Mouse (Mus musculus): Measurements from ENCODE around the gene Ppp4r2. TPM values are rescaled to one million over a fixed set of nuclear protein-coding genes. Genes with fewer than 3 reads are reported as not detected.

The Ppp4r2 gene
- total and polyA plus RNA-seq, 3 experiments = 80.1 to 111 (median 94.4) TPM

GRCm38 (mm10) chr6:100799290-100799689, 34.1 kb upstream of the Ppp4r2 start:
- TF ChIP-seq POLR2AphosphoS5 (IDR thresholded peaks at IDR 0.05; ENCODE audit: insufficient replicate concordance, low read depth, low read length) = no peak
- TF ChIP-seq TAL1 (conservative IDR thresholded peaks at IDR 0.05; ENCODE audit: low read depth, low read length) = no peak
- no peak for TF ChIP-seq GATA1 (IDR thresholded peaks at IDR 0.05; ENCODE audit: borderline replicate concordance, low read length)
- TF ChIP-seq CTCF (IDR thresholded peaks at IDR 0.05; ENCODE audit: low read depth, low read length) = no peak
- TF ChIP-seq GATA2 (IDR thresholded peaks at IDR 0.05; ENCODE audit: borderline replicate concordance, low read depth, low read length) = no peak
- no peak for ATAC-seq (ENCODE audit: extremely low read depth, insufficient number of reproducible peaks, low FRiP score, poor library complexity, severe bottlenecking)
- DNase-seq (ENCODE audit: low spot score) = no peak

GRCm38 (mm10) chr6:100799766-100800165, 33.7 kb upstream of the Ppp4r2 start:
- Histone ChIP-seq H3K4me3 (ENCODE audit: low read depth, low read length) (no peak overlapping the region), H3K4me1 (ENCODE audit: insufficient read depth, low read depth, low read length) (no peaks in the 10 kb centered on the region), H3K36me3 (replicated peaks) (no peaks in the 10 kb centered on the region), H3K9me3 (replicated peaks) (no peaks in the 10 kb centered on the region), H3K27me3 (ENCODE audit: insufficient read depth, low read length) (no peaks in the 10 kb centered on the region)
- TF ChIP-seq GATA2 (IDR thresholded peaks at IDR 0.05; ENCODE audit: borderline replicate concordance, low read depth, low read length) (no peak), GATA1 (IDR thresholded peaks at IDR 0.05; ENCODE audit: borderline replicate concordance, low read length) (no peak), TAL1 (conservative IDR thresholded peaks at IDR 0.05; ENCODE audit: low read depth, low read length) (no peak), CTCF (IDR thresholded peaks at IDR 0.05; ENCODE audit: low read depth, low read length) (no peak), POLR2AphosphoS5 (IDR thresholded peaks at IDR 0.05; ENCODE audit: insufficient replicate concordance, low read depth, low read length) (no peak)
- no peak for DNase-seq (ENCODE audit: low spot score)
- ATAC-seq (ENCODE audit: extremely low read depth, insufficient number of reproducible peaks, low FRiP score, poor library complexity, severe bottlenecking) = no peak

More at GRCm38 (mm10) chr6:100799290-100799689, 34.1 kb upstream of the Ppp4r2 start:
- no peaks in the 10 kb centered on the region for H3K4me1 ChIP-seq (ENCODE audit: insufficient read depth, low read depth, low read length)
- H3K4me3 ChIP-seq (ENCODE audit: low read depth, low read length) = no peak overlapping the region
- no peaks in the 10 kb centered on the region for H3K36me3 ChIP-seq (replicated peaks)
- H3K27me3 ChIP-seq (ENCODE audit: insufficient read depth, low read length) = no peaks in the 10 kb centered on the region
- no peaks in the 10 kb centered on the region for H3K9me3 ChIP-seq (replicated peaks)

- Histone ChIP-seq H3K4me3 (ENCODE audit: low read depth, low read length) (no peak overlapping the region), H3K36me3 (replicated peaks) (no peaks in the 10 kb centered on the region), H3K4me1 (ENCODE audit: insufficient read depth, low read depth, low read length) (no peaks in the 10 kb centered on the region), H3K27me3 (ENCODE audit: insufficient read depth, low read length) (no peaks in the 10 kb centered on the region), H3K9me3 (replicated peaks) (no peaks in the 10 kb centered on the region)
- TF ChIP-seq CTCF (IDR thresholded peaks at IDR 0.05; ENCODE audit: low read depth, low read length) (no peak), TAL1 (conservative IDR thresholded peaks at IDR 0.05; ENCODE audit: low read depth, low read length) (no peak), GATA1 (IDR thresholded peaks at IDR 0.05; ENCODE audit: borderline replicate concordance, low read length) (no peak), POLR2AphosphoS5 (IDR thresholded peaks at IDR 0.05; ENCODE audit: insufficient replicate concordance, low read depth, low read length) (no peak)
- DNase-seq (ENCODE audit: low spot score) (no peak), ATAC-seq (ENCODE audit: extremely low read depth, insufficient number of reproducible peaks, low FRiP score, poor library complexity, severe bottlenecking) (no peak)
Measured at GRCm38 (mm10) chr6:100800497-100800955, 32.9 kb upstream of the Ppp4r2 start.

DNA sequence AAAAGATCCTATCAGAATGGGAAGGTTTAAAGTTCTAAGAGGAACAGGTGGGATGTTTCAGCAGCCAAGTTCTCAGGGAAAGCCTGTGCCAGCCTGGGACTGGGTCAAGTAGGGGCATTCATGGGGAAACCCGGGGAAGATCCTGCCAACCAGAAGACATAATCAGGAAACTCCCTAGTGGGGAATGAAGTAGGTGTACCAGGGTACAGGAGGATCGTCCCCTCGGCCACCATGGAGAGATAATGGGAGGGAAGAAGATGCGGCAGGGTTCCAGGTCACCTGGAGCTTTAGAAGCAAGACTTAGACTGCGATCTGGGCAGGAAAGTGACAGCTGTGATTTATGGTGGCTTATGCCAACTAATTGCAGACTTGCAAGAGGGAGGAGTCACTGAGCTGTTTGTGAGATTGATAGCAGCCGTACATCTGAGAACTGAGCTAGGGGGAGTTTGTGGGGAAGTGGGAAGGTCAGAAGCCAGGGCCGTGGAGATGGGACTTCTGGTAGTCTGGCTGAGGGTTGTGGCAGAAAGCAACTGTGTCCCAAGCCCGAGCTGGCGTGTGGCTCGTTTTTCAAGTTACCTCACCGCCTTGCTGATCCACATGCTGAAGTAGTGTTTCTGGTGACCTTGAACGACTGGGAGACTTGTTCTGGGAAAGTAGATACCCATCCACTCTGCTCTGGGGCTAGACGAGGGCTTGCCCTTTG, 30.9 kb upstream of the Ppp4r2 start:
- no peak for DNase-seq (ENCODE audit: low spot score)
- TF ChIP-seq CTCF (IDR thresholded peaks at IDR 0.05; ENCODE audit: low read depth, low read length) = no peak
- no peak for TF ChIP-seq POLR2AphosphoS5 (IDR thresholded peaks at IDR 0.05; ENCODE audit: insufficient replicate concordance, low read depth, low read length)
- TF ChIP-seq GATA2 (IDR thresholded peaks at IDR 0.05; ENCODE audit: borderline replicate concordance, low read depth, low read length) = no peak
- H3K4me1 ChIP-seq (ENCODE audit: insufficient read depth, low read depth, low read length) = no peaks in the 10 kb centered on the region
- H3K4me3 ChIP-seq (ENCODE audit: low read depth, low read length) = no peak overlapping the region
- H3K9me3 ChIP-seq (replicated peaks) = no peaks in the 10 kb centered on the region
- ATAC-seq (ENCODE audit: extremely low read depth, insufficient number of reproducible peaks, low FRiP score, poor library complexity, severe bottlenecking) = no peak
- H3K36me3 ChIP-seq (replicated peaks) = no peaks in the 10 kb centered on the region
- H3K27me3 ChIP-seq (ENCODE audit: insufficient read depth, low read length) = no peaks in the 10 kb centered on the region

DNA sequence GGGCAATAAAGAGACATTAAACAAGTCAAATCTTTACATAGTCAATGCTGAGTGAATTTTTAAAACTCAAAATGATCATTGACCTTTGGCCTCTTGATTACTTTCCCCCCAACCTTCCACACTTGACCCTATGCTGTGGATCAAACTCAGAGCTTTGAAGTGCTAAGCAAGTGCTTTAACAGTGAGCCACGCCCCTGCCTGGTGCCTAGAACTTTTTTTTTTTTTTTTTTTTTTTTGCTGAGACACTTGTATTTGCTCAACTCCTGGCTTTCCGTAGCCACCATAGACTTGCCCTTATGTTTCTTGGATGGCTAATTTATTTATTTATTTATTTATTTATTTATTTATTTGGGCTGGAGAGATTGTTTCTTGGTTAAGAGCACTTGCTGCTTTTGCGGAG, 30.2 kb upstream of the Ppp4r2 start:
- no peak for TF ChIP-seq TAL1 (conservative IDR thresholded peaks at IDR 0.05; ENCODE audit: low read depth, low read length)
- ATAC-seq (ENCODE audit: extremely low read depth, insufficient number of reproducible peaks, low FRiP score, poor library complexity, severe bottlenecking) (no peak), DNase-seq (ENCODE audit: low spot score) (no peak)
- H3K27me3 ChIP-seq (ENCODE audit: insufficient read depth, low read length) = no peaks in the 10 kb centered on the region
- H3K9me3 ChIP-seq (replicated peaks) = no peaks in the 10 kb centered on the region
- no peak overlapping the region for H3K4me3 ChIP-seq (ENCODE audit: low read depth, low read length)
- H3K36me3 ChIP-seq (replicated peaks) = no peaks in the 10 kb centered on the region
- H3K4me1 ChIP-seq (ENCODE audit: insufficient read depth, low read depth, low read length) = no peaks in the 10 kb centered on the region

- DNase-seq (ENCODE audit: low spot score) (no peak), ATAC-seq (ENCODE audit: extremely low read depth, insufficient number of reproducible peaks, low FRiP score, poor library complexity, severe bottlenecking) (no peak)
- H3K4me3 ChIP-seq (ENCODE audit: low read depth, low read length) = no peak overlapping the region
- no peak for TF ChIP-seq GATA1 (IDR thresholded peaks at IDR 0.05; ENCODE audit: borderline replicate concordance, low read length)
- no peak for TF ChIP-seq GATA2 (IDR thresholded peaks at IDR 0.05; ENCODE audit: borderline replicate concordance, low read depth, low read length)
- TF ChIP-seq CTCF (IDR thresholded peaks at IDR 0.05; ENCODE audit: low read depth, low read length) = no peak
- no peak for TF ChIP-seq POLR2AphosphoS5 (IDR thresholded peaks at IDR 0.05; ENCODE audit: insufficient replicate concordance, low read depth, low read length)
- no peak for TF ChIP-seq TAL1 (conservative IDR thresholded peaks at IDR 0.05; ENCODE audit: low read depth, low read length)
- H3K36me3 ChIP-seq (replicated peaks) = no peaks in the 10 kb centered on the region
- H3K27me3 ChIP-seq (ENCODE audit: insufficient read depth, low read length) = no peaks in the 10 kb centered on the region
- H3K4me1 ChIP-seq (ENCODE audit: insufficient read depth, low read depth, low read length) = no peaks in the 10 kb centered on the region
- H3K9me3 ChIP-seq (replicated peaks) = no peaks in the 10 kb centered on the region
Measured at GRCm38 (mm10) chr6:100807187-100807586, 26.2 kb upstream of the Ppp4r2 start.

All from G1E (cell line).